Comparison of ENCODE assay signal across 9 mouse cellular contexts in the genomic region with DNA sequence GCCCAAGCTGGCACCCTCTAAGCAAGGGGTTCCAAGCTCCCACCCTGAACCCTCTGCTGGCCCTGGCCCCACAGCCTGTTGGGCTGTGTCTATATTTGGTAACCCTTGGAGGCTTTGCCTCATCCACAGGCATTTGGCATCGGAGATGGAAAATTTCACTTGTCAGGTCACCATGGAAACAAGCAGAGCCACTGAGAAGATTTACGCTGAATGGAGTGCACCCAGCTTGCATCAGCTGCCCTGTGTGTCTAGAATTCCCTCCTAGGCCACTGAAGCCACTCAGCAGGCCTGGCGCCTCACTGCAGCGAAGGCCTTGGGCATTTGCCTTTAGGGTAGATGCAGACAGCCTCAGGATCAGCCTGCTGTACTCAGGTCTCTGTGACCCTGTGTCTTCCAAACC. TPM values are rescaled to one million over a fixed set of nuclear protein-coding genes. Genes with fewer than 3 reads are reported as not detected.
A peak's percentile ranks its signal among the peaks of the same experiment; 100 is the strongest.
DNase-seq lines count a peak whose midpoint lies in the region; ATAC-seq lines count a peak whose summit lies in the region.
"Had no signal": no experiment of that assay in that cellular context is flagged by ENCODE, and none has a peak within 500 bp of the region (broad histone marks: within the 10 kb centered on the region; RNA-seq: fewer than 3 reads in every experiment).

No protein-coding gene starts in this region.

- peak overlapping the region; percentile 92 for H3K27ac ChIP-seq in embryonic facial prominence, embryonic 15.5 days (replicated peaks)
- peak overlapping the region; percentile 67 for H3K27ac ChIP-seq in midbrain, embryonic 10.5 days (replicated peaks)

- H3K4me3 ChIP-seq in embryonic facial prominence, embryonic 15.5 days (replicated peaks), result no peak overlapping the region
- H3K4me3 ChIP-seq in midbrain, embryonic 10.5 days, result no peak overlapping the region
- H3K4me3 ChIP-seq: megakaryocyte, embryonic 14.5 days had no signal

- DNase-seq in 3134 (ENCODE audit: extremely low read depth, insufficient read length, low spot score) (peak; percentile 74), adipocyte (ENCODE audit: low spot score) (peak; percentile 97)
- DNase-seq in heart, postnatal 14 days, result peak; percentile 44 to 60
- peak; percentile 73 for DNase-seq in layer of hippocampus, adult 9-10 months (ENCODE audit: low spot score)
- no peak for DNase-seq in midbrain, embryonic 10.5 days (ENCODE audit: low spot score)
- DNase-seq in B cell, adult 2 months, result no peak

- 31% methylated on average over 4 of the region's 4 CpGs for WGBS in embryonic facial prominence, embryonic 15.5 days
- WGBS in midbrain, embryonic 10.5 days, result 73% methylated on average over 4 of the region's 4 CpGs

- 0 out of 2 replicates have a peak overlapping the region, but pooled peaks have one; percentile 10 for H3K4me2 ChIP-seq in embryonic facial prominence, embryonic 15.5 days (replicated peaks)

- H3K27me3 ChIP-seq in embryonic facial prominence, embryonic 15.5 days, result no peaks in the 10 kb centered on the region
- peaks cover 15% of the 10 kb centered on the region for H3K27me3 ChIP-seq in midbrain, embryonic 10.5 days (ENCODE audit: low read depth, poor library complexity, severe bottlenecking)
- H3K27me3 ChIP-seq: megakaryocyte, embryonic 14.5 days had no signal

- no peak overlapping the region for H3K9ac ChIP-seq in embryonic facial prominence, embryonic 15.5 days

- H3K9me3 ChIP-seq in embryonic facial prominence, embryonic 15.5 days (replicated peaks), result no peaks in the 10 kb centered on the region
- no peaks in the 10 kb centered on the region for H3K9me3 ChIP-seq in midbrain, embryonic 10.5 days (replicated peaks)
- H3K9me3 ChIP-seq: megakaryocyte, embryonic 14.5 days had no signal

- peaks cover 17% of the 10 kb centered on the region; the same call in 1 of the 2 replicates for H3K36me3 ChIP-seq in embryonic facial prominence, embryonic 15.5 days
- peaks cover 49% of the 10 kb centered on the region for H3K36me3 ChIP-seq in midbrain, embryonic 10.5 days

- intact Hi-C loops in heart, postnatal 14 days (cut with DNase I), result no loop called here

- ATAC-seq in embryonic facial prominence, embryonic 15.5 days (ENCODE audit: insufficient number of reproducible peaks, low FRiP score, low TSS enrichment, low read depth), result peak; percentile 74
- ATAC-seq in megakaryocyte progenitor cell, adult 5-6 weeks (replicated peaks; ENCODE audit: poor library complexity), result no peak

- H3K4me1 ChIP-seq in embryonic facial prominence, embryonic 15.5 days, result peaks cover 95% of the 10 kb centered on the region
- H3K4me1 ChIP-seq in midbrain, embryonic 10.5 days, result peaks cover 57% of the 10 kb centered on the region

RNA-seq across cellular contexts. Expression of a gene that starts 5.2 kb away (rescaled TPM):
- 13.8 and 15.8 TPM in 2 replicates for polyA plus RNA-seq in embryonic facial prominence, embryonic 15.5 days (2015; fragmentation: Nextera tagmentation; extraction: Ambion mirVana)
- total RNA-seq in heart, postnatal 14 days (2021), result 10 to 100 TPM; 31.4 to 32.9 TPM
- 4.9 and 5.0 TPM in 2 replicates for polyA plus RNA-seq in midbrain, embryonic 10.5 days (2016; fragmentation: Nextera tagmentation; extraction: Ambion mirVana)
- total RNA-seq in megakaryocyte progenitor cell, adult 5-6 weeks (2015), result 0.27 TPM in 1 of 2 replicates, not detected in the other
- total RNA-seq in megakaryocyte progenitor cell, adult 5-6 weeks (2017), result 1.7 TPM in 1 of 2 replicates, not detected in the other

Comparison
In these comparisons a context has a peak if more than half of its experiments do, and no peak if none do; other contexts are left out.
1. DNase-seq: peak in 3134 (single experiment), adipocyte (single experiment), heart, postnatal 14 days (2 of 2) and layer of hippocampus, adult 9-10 months (single experiment); none in midbrain, embryonic 10.5 days (single experiment) and B cell, adult 2 months (0 of 2).
2. RNA of a gene that starts 5.2 kb away (total RNA-seq): 31.4 to 32.9 TPM in heart, postnatal 14 days; 0.27 to 1.7 TPM in megakaryocyte progenitor cell, adult 5-6 weeks; every median in the first group is over 10 times any median in the second.